Mouse (Mus musculus): ENCODE measurements around the gene Egfem1.

Egfem1 gene

GRCm38 (mm10) chr3:29135176-29136064, 53.6 kb downstream of the Egfem1 start:
- DNase-seq (ENCODE audit: inconsistent ontology term), result no peak

- DNase-seq (ENCODE audit: inconsistent ontology term), result no peak
Observed at GRCm38 (mm10) chr3:29136065-29136955, 54.5 kb downstream of the Egfem1 start.

- DNase-seq (ENCODE audit: inconsistent ontology term), result no peak
Observed at GRCm38 (mm10) chr3:29168401-29168800, 86.6 kb downstream of the Egfem1 start.

DNA sequence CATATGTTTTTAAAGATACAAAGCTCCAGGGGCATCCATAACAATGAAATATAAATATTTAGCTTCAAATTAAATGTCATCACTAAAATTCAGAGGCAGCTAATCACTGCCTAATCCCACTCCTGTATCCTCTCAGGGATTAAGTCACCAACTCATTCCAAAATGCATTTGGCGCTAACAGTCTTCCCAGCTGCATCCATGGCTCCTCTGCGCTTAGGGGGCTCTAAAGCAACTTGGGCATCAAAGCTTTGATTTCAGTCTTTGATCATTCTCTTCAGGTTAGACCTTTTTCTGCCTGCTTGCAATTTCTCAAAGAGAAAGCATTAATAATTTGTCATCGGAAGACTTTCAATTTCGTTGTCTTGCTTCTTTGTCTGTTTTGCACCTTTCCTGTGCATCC, 87.2 kb downstream of the Egfem1 start:
- DNase-seq (ENCODE audit: inconsistent ontology term), result no peak

DNA sequence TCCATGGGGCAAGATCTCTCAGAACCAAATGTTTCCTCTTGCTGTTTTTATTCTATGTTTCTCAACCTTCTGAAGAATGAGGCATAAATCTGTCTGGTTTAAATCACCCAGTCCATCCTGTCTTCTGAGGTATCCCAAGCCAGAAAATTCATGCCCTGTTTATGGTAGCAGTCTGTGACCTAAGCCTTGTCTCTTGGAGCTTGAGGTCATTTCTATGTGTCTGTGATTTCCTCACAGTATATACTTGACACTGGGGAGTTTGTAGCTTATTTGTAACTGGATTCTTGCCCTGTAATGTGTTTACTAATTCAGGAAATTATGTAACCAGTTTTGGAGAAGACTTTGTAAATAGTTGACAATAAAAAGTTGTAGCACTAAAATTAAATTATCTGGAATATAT, 95.2 kb downstream of the Egfem1 start:
- DNase-seq (ENCODE audit: inconsistent ontology term), result no peak

GRCm38 (mm10) chr3:29182988-29183387, 101.2 kb downstream of the Egfem1 start:
- DNase-seq (ENCODE audit: inconsistent ontology term), result peak; percentile 5

DNA sequence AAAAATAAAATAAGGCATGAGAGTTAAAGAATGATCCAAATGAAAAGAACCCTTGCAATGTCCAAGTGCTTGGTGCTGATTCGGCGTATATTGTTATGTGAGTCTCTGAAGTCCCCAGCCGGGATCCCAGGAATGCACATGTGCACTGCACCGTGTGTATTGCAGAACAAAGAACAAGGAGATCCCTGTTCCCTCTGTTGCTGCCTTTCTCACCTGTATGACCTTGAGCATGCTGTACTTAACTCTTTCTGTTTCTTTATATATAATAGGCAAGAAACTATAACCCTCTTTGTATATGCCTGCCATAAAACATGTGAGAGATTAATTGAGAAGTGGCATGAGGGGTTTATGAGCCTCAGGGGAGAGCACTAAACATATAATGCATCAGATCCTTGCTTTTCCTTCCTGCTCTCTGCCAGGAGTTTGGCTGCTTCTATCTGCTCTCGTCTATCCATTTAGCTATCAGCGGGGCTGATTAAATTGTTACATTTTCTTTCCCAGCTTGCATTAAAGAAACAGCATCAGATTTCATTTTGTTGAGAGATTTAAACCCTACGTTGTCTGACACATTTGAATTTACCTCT, 101.9 kb downstream of the Egfem1 start:
- DNase-seq (ENCODE audit: inconsistent ontology term), result no peak

DNA sequence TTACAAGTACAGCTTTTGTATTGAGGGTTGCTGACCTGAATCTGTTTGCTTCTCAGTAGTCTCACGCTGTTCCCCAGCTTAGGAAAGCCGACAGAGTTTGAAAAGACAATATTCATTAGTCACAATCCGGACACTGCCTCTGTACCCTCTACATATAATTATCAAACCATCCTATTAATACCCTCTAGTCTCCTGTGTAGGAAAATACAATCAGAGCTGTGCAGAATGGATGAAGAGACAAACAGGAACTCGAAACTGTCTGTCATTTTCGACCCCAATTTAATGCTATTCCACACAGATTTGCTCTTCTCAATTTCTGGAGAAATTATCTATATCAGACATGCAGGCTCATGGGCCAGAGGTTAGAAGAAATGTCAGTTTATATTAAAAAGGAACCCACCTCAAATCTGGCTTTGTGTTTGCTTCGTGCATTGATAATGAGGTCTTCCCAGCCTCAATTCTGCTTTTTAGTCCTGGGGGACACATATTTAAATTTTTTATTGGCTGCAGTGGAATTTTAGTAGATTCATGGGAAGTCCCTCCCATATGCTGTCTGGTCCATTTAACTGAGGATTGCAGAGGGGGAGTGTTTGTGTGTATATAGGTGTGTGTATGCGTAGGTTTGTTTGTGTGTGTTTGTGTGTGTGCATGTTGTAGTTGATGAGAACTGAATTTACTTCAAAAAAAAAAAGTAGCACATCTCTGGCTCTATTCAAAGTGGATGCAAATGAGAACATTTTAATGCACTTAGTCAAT, 102.8 kb downstream of the Egfem1 start:
- peak; percentile 40 for DNase-seq (ENCODE audit: inconsistent ontology term)

DNA sequence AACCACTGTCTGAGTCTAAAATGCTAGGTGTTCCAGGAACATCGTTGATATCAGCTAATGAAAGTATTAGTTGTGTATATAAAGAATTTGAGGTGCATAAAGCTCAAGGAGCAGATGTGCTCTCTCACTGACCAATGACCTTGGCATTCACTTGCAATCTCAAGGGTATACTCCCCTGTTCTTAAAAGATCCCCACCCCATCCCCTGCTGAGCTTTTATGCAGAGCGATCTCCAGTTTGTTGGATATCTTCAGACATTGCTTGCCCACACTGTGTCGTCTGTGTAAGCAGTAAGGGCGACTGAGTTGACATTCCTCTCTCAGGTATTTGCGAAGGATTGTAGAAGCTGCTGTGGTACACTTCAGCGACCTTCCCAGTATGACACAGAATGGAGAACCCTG, 108.4 kb downstream of the Egfem1 start:
- no peak for DNase-seq (ENCODE audit: inconsistent ontology term)

DNA sequence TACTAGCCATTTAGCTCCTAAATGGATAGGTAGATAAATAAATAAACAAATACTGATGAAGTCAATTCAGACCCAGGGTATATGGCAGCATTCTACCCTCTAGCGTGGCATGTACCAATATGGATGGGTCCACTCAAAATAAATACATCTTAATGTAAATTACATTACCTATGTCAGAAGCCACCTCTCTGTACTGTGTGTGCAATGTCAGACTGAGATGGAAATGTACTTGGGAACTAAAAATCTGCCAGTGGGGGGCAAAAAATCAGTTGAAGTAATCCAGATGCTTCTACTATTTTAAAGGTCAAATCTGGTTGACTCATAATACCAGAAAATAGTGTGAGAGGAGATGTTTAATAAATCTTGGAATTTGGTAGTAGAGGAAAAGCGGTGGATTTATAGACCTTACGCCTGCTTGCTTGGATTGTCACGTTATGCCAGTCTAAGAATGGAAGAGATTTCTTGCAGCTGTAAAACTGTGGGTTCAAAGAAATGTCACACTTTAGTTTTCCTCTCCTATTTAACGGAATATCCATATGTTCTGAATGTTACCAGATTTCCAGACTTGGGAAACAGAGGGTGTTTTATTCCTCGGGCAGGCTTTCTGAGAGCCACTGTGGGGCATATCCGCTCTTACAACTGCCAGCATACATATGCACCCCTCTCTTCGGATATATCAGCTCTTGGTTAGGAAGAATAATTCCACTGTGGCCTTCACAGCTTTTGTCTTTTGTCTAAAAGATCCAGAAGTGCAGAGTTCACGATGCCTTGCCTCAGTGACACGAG, 116.1 kb downstream of the Egfem1 start:
- no peak for DNase-seq (ENCODE audit: inconsistent ontology term)

DNA sequence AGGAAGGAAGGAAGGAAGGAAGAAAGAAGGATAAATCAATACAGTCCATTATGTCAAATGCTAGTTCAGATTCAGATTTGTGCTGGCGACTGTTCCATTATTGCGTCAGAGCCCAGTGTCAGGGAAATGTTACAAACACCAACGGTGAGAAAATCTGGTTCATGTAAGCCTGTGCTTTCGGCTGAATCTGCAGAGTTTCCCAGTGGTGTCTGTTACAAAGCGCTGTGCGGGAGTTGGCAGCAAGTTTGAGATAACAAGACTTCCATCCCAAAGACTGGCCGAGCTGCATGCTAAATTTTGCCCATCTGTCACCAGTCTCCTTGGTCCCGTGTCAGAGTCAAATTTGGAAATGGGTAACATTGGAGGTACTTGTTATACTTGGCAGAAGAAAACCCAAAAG, 118.8 kb downstream of the Egfem1 start:
- DNase-seq (ENCODE audit: inconsistent ontology term), result no peak

- DNase-seq (ENCODE audit: inconsistent ontology term), result no peak
Observed at GRCm38 (mm10) chr3:29202536-29202935, 120.7 kb downstream of the Egfem1 start.

- DNase-seq (ENCODE audit: inconsistent ontology term), result no peak
Observed at GRCm38 (mm10) chr3:29222414-29222813, 140.6 kb downstream of the Egfem1 start.

DNA sequence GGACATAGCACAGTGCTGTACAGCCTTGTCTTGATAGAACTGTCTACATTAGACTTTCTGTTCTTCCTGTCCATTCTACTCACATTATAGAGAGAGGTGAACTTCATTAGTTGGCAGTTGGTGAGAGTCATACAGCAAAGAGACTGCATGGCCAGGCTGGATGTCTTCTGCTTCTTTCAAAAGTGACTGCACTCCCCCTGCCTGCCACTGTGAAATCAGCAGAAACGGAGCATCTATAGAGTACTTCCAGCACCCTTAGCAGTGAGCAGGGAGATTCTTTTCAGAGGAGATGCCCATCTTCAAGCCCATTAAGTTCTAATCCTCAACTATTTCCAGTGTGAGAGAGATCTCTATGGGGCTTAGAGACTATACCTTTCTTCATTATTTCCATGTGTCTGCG, 147.9 kb downstream of the Egfem1 start:
- no peak for DNase-seq (ENCODE audit: inconsistent ontology term)

GRCm38 (mm10) chr3:29235477-29235876, 153.7 kb downstream of the Egfem1 start:
- DNase-seq (ENCODE audit: inconsistent ontology term), result no peak

- no peak for DNase-seq (ENCODE audit: inconsistent ontology term)
Observed at GRCm38 (mm10) chr3:29236517-29236916, 154.7 kb downstream of the Egfem1 start.

DNA sequence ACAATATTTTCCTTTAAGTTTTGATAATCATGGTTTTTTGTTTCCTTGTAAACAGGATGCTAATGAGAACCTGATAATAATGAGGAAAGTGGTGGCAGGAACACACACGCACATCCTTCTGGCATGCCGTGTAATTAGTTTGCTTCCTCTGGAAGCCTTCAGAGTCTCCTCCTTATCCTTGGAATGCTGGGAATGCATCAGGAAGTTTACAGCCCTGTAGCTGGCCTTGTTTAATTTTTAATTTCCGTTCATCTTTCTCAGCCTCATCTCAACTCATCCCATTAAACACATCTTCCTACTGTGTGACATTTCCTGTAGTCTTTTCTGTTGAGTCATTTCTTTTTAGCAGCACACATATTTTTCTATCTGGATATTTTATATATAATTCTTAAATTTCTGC, 161.8 kb downstream of the Egfem1 start:
- DNase-seq (ENCODE audit: inconsistent ontology term), result peak; percentile 7

GRCm38 (mm10) chr3:29291633-29292032, 209.8 kb downstream of the Egfem1 start:
- DNase-seq (ENCODE audit: inconsistent ontology term), result no peak

DNA sequence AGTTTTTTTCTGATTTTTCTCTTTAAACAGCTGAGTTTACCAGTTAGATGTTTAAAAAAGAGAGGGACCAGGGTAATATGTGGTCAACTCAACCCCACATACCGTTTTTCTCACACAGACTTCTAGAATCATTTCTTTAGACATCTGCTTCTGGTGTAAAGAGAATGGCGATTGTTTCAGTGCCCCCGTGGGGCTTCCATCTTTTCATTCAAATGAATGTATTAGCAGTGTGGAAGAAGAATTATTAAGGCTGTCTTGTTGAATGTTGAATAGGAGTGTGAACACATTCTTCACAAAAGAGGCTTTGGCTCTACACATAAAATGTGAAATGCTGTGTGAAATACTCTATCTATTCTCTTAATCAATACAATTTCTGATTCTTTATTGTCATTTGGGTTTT, 210.4 kb downstream of the Egfem1 start:
- no peak for DNase-seq (ENCODE audit: inconsistent ontology term)

GRCm38 (mm10) chr3:29293230-29293629, 211.4 kb downstream of the Egfem1 start:
- no peak for DNase-seq (ENCODE audit: inconsistent ontology term)
